Mouse (Mus musculus): ENCODE results near the gene Slc44a4.

DNA sequence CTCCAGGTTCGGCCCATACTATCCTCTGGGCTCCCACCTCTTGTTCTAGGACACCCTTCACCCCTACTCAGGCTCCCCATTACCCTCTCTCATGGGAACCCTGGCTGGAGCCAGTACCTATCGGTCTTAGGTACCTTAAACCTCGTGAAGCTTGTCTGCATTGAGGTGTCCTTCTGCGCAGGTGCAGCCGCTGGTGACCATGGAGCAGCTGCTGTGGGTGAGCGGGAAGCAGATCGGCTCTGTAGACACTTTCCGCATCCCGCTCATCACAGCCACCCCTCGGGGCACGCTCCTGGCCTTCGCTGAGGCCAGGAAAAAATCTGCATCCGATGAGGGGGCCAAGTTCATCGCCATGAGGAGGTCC, 17.5 kb downstream of the Slc44a4 start:
- TF ChIP-seq CTCF (IDR thresholded peaks at IDR 0.05; ENCODE audit: low read depth) (no peak), EP300 (IDR thresholded peaks at IDR 0.05; ENCODE audit: low read depth) (no peak)
